Mouse (Mus musculus) T-cell, adult 2 months (primary cell): ENCODE measurements around the gene Lce3f.

Experiments used
- DNase-seq: peaks from one replicate; pipeline ENCODE4 v3.0.0; 2022; ENCODE audit warnings: low spot score

The Lce3f gene

GRCm38 (mm10) chr3:92991926-92992325 lies at the start of gene Lce3f:
Gene Lce3f, plus strand, starts transcription at chr3:92992226.
- DNase-seq = no peak

GRCm38 (mm10) chr3:92944186-92944585 lies 47.8 kb upstream of the Lce3f start, which contains the start of gene Lce3c:
Gene Lce3c, plus strand, starts transcription at chr3:92944486.
- no peak for DNase-seq

- DNase-seq = no peak
Observed at GRCm38 (mm10) chr3:92957090-92957489, 34.9 kb upstream of the Lce3f start, which contains the start of gene Lce3d. Gene Lce3d, plus strand, starts transcription at chr3:92957390.

GRCm38 (mm10) chr3:92966761-92967160 lies 25.3 kb upstream of the Lce3f start, which contains the start of gene Lce3e:
Gene Lce3e, plus strand, starts transcription at chr3:92967061.
- DNase-seq = no peak

GRCm38 (mm10) chr3:92978484-92978883 lies 13.5 kb upstream of the Lce3f start:
- DNase-seq = no peak

- DNase-seq = no peak
Observed at GRCm38 (mm10) chr3:92998691-92999090, 6.7 kb downstream of the Lce3f start.

- no peak for DNase-seq
Observed at GRCm38 (mm10) chr3:93000621-93001020, 8.6 kb downstream of the Lce3f start.

DNA sequence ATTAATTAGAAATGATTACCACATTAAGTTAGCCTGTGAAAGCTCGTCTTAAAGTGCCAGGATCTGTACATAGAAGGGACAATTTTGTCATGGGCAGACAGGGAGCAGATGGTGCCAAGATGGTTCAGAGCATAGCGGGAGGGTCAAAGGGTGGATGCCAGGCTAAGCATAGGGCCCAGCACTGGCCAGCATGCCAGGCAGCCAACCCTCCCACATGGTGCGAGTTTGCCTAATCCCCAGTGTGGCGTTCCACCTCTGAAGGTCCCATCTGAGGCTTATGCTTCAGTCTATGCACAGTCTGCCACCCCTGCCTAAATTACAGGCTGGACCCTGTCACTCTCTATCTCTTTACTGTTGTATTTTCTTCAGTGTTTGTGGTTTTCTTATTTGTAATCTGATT lies 10.8 kb downstream of the Lce3f start:
- DNase-seq = no peak

DNA sequence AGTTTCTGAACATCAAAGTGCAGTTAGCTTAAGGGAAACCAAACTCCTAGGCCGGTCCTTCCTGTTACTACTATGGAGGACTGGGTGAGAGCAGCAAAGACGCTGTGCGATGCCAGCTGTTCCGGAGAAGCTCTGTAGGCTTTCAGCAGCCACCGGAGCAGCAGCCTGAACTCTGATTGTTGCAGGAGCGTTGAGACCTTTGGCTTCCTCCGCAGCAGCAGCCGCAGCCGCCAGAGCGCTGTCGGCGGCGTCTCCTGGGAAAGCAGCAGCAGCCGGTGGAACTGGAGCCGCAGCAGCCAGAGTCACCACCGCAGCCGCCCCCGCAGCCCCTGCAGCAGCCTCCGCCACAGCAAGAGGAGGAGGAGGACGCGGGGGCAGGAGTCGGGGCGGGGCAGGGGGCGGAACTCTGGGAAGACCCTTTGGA lies 22.4 kb downstream of the Lce3f start:
- no peak for DNase-seq

DNA sequence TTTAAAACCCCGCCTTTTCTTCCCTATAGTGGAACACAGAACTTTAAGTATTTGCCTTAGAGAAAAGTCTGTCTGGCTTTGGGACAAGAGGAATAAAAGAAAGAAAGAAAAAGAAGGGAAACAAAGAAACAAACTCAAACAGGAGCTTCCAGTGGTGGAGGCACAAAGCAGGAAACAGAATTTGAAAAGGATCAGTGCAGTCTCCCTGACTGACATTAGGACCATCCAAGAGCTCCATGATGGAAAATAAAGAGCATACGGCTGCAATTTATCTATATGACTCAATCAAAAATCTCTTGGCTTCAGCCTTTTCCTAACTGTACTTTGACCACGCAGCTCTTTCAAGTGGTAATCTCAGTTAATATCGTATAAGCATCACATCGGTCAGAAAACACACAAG lies 22.8 kb downstream of the Lce3f start:
- no peak for DNase-seq

DNA sequence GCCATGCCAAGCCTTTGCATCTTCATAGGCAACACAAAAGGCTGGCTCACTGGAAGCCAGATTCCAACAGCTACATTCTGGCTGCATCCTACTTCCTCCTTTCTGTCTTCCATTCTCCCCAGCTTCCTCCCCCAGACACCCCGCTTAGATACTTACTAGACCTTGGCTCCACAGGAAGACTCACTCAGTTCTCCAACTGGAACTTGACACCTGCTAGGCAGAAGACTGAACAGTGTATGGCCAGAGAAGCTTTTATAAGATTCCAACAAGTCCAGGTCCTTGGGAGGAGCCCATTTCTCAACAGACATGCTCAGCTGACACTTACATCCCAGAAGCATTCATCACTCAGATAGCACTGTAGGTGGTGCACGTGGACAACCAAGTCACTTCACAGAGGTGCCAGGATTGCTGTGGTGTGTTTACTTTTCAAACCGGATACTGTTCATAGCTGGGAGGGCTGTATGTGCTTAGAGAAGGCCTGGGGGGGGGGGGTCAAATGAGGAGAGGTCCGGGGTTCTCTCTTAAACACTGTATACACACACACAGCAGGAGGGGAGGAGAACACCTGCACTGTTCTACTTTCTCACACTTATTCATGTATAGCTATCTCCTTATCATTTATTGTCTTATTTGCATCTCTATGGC lies 23.6 kb downstream of the Lce3f start, which contains the start of gene Crct1:
Gene Crct1 (minus strand): TSS at position 228 of the 645 bp plus-strand sequence.
- no peak for DNase-seq

DNA sequence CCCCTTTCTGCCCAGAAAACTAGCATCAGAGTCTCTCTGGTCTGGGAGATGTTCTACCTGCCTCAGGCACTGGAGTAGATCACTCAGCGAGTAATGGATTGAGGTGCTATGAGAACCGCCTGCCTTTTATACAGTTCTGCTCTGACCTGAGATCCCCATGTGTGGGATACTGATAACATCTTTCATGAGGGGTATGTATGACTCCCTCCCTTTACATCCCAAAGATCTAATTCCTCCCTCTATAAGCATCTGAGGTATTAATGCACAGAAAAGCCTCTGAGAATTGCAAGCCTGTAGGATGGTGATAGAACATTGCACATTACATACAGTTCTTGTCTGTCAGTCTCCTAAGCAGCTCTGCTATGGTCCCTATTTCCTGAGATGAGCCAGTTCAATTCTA lies 26.9 kb downstream of the Lce3f start, which contains the start of gene Lce1m:
Gene Lce1m (minus strand): TSS at position 101 of the 400 bp plus-strand sequence.
- DNase-seq = no peak

- no peak for DNase-seq
Observed at GRCm38 (mm10) chr3:93021171-93021570, 29.1 kb downstream of the Lce3f start.

DNA sequence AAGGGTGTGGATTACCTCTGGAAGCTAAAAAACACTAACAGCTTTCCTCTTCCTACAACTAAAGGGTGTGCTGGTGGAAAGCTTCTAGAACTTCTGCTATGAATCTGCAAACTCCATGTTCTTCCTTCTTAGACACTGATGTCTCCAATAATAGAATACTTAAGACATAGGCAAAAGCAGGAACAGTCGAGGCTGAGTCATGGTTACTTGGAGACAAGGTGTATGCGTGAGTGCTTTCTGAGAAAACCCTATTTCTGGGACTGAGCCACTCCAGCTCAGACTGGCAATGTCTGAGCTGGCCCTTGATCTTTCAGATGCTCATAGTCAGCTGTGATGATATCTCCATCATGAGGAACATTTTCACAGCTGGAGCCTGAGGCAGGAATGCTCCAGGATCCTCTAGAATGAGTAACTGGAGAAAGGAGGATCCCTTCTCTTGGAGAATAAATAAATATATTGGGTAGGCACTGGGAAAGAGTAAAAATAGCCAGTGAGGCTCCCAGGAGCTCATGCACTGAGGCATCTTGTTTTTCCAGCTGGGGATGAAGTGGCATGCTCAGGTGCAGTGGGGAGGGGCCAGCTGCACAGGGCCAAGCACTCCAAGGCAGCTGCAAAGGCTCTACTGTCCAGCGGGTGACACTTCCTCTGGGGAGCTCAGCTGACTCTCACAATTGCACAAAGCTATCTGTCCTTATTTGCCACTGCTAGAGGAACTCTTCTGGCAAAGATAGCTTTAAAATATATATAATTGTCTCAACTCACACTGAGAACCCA lies 31.6 kb downstream of the Lce3f start:
- no peak for DNase-seq

DNA sequence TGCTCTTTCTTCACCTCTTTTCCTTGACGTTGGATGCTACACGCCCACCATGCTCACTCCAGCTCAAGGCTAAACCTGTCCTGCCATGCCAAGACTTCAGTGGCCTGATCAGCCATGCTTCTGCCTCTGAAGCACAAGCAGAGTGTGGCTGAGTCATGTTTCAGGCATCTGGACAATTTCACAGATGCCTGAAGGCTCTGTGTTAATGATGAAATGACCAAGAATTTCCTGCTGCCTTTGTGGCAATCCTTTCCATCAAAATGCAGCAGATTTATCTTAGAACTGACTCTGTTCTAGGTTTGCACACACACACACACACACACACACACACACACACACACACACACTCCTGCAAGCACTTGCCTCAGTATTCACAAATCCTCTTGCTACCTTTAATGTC lies 33.5 kb downstream of the Lce3f start:
- DNase-seq = no peak

DNA sequence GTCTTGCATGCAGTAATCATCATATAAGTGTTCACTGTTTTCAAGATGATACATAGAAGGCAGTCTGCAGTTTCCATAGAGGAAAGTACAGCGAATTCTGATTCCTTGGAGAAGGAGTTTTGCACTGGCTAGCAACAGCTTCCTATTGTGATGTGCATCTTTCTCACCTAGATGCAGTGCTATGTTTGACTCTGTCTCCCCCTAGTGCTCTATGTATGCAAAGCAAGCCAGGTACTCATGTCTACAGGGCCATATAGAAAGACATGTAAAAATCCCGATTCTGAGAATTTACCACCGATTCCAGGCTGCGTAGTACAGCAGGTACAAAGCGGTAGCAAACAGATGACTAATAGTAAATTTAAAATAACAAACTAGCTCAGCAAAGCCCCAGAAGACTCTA lies 39.4 kb downstream of the Lce3f start:
- no peak for DNase-seq
